ENCODE assay signal across 16 mouse cellular contexts in the genomic region with DNA sequence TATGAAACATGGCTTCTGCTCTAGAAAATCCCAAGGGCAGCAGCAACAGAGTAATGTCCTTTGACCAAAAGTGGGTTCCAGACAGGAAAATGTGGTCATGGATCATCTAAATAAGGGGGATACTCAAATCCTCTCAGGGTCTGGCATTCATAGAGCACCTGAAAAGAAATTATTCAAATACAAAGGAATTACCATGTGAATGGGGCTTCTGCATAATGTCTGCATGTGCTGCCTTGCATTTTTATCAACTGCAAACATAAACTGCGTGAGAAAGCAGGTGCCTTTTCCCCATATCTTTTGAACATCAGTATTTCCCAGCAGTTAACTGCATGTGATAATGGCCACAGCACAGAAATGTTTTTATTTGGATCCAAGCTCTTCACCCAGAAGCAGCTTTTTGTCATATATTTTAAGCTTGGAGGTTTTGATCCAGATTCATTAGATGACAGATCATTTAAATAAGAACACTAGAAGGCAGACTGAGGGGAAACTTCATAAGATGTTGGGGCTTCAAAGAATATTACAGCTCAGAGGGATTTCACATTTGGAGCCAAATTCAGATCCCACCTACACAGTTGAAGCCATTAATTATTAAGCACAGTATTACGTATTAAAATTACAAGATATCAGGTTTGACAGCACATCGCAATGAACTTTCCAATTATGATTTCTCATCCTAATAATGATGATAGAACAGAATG.
A peak's percentile ranks its signal among the peaks of the same experiment; 100 is the strongest.
DNase-seq lines count a peak whose midpoint lies in the region; ATAC-seq and TF ChIP-seq lines count a peak whose summit lies in the region.
"Had no signal": no experiment of that assay in that cellular context is flagged by ENCODE, and none has a peak within 500 bp of the region (broad histone marks: within the 10 kb centered on the region; RNA-seq: fewer than 3 reads in every experiment).

No protein-coding gene starts in this region.

- H3K27ac ChIP-seq in forebrain, embryonic 15.5 days (replicated peaks): peak overlapping the region; percentile 57
- H3K27ac ChIP-seq in hindbrain, postnatal 0 days: peak overlapping the region; percentile 8; the same call in 1 of the 2 replicates
- H3K27ac ChIP-seq in neural tube, embryonic 12.5 days: no peak overlapping the region
- H3K27ac ChIP-seq: embryonic facial prominence, embryonic 12.5 days; liver, embryonic 14.5 days had no signal

- H3K9me3 ChIP-seq in forebrain, embryonic 15.5 days: no peaks in the 10 kb centered on the region
- no peaks in the 10 kb centered on the region for H3K9me3 ChIP-seq in hindbrain, postnatal 0 days (ENCODE audit: low read length)
- H3K9me3 ChIP-seq in neural tube, embryonic 12.5 days: no peaks in the 10 kb centered on the region
- H3K9me3 ChIP-seq: embryonic facial prominence, embryonic 12.5 days had no signal

- no peak for TF ChIP-seq CTCF in hindbrain, postnatal 0 days (IDR thresholded peaks at IDR 0.05; ENCODE audit: low read depth)

- peaks cover 14% of the 10 kb centered on the region for H3K4me1 ChIP-seq in forebrain, embryonic 15.5 days
- no peaks in the 10 kb centered on the region for H3K4me1 ChIP-seq in hindbrain, postnatal 0 days (ENCODE audit: insufficient read depth, low read length)
- 0 out of 2 replicates have a peak, but pooled peaks cover 9% of the 10 kb centered on the region for H3K4me1 ChIP-seq in neural tube, embryonic 12.5 days
- H3K4me1 ChIP-seq: embryonic facial prominence, embryonic 12.5 days had no signal

- ATAC-seq in forebrain, embryonic 15.5 days (replicated peaks): peak; percentile 83
- no peak; the same call in 1 of the 2 replicates for ATAC-seq in hindbrain, postnatal 0 days
- ATAC-seq in neural tube, embryonic 12.5 days (ENCODE audit: low FRiP score, low read depth): peak; percentile 80
- ATAC-seq: intestine, postnatal 0 days had no signal

- no peaks in the 10 kb centered on the region for H3K27me3 ChIP-seq in forebrain, embryonic 15.5 days
- no peaks in the 10 kb centered on the region for H3K27me3 ChIP-seq in hindbrain, postnatal 0 days (ENCODE audit: insufficient read depth, low read length)
- no peaks in the 10 kb centered on the region for H3K27me3 ChIP-seq in neural tube, embryonic 12.5 days (replicated peaks)
- H3K27me3 ChIP-seq: embryonic facial prominence, embryonic 12.5 days had no signal

- H3K4me2 ChIP-seq in forebrain, embryonic 15.5 days (replicated peaks): no peak overlapping the region
- H3K4me2 ChIP-seq in hindbrain, postnatal 0 days (ENCODE audit: low read depth, low read length): no peak overlapping the region
- no peak overlapping the region for H3K4me2 ChIP-seq in neural tube, embryonic 12.5 days (replicated peaks)
- H3K4me2 ChIP-seq: embryonic facial prominence, embryonic 12.5 days had no signal

- WGBS in forebrain, embryonic 15.5 days: 6% methylated on average over 3 of the region's 3 CpGs
- whole genome bisulfite sequencing in hindbrain, postnatal 0 days: 32% methylated on average over 3 of the region's 3 CpGs
- 45% methylated on average over 3 of the region's 3 CpGs for WGBS in neural tube, embryonic 12.5 days

- H3K36me3 ChIP-seq in forebrain, embryonic 15.5 days: no peaks in the 10 kb centered on the region
- no peaks in the 10 kb centered on the region for H3K36me3 ChIP-seq in hindbrain, postnatal 0 days (ENCODE audit: insufficient read depth, low read length)
- no peaks in the 10 kb centered on the region for H3K36me3 ChIP-seq in neural tube, embryonic 12.5 days
- H3K36me3 ChIP-seq: embryonic facial prominence, embryonic 12.5 days had no signal

- peak; percentile 24 for DNase-seq in brain, embryonic 18.5 days (ENCODE audit: low read depth, low spot score)
- DNase-seq in hindbrain, postnatal 0 days (ENCODE audit: low spot score): peak; percentile 26
- DNase-seq in cerebellum, adult 9-11 months: no peak
- DNase-seq in urinary bladder, postnatal 14 days (ENCODE audit: low spot score): no peak
- no peak for DNase-seq in urinary bladder, postnatal 36 days (ENCODE audit: low spot score in 2 of 2)
- DNase-seq: adrenal gland, postnatal 25 days; gastrocnemius, postnatal 10 days; heart, postnatal 14 days; kidney, postnatal 25 days; lung, postnatal 10 days; spleen, adult 18-20 months had no signal

- no peak overlapping the region for H3K9ac ChIP-seq in forebrain, embryonic 15.5 days (replicated peaks)
- H3K9ac ChIP-seq in hindbrain, postnatal 0 days (replicated peaks; ENCODE audit: low read length): no peak overlapping the region
- no peak overlapping the region for H3K9ac ChIP-seq in neural tube, embryonic 12.5 days
- H3K9ac ChIP-seq: embryonic facial prominence, embryonic 12.5 days; liver, embryonic 14.5 days had no signal

- H3K4me3 ChIP-seq in forebrain, embryonic 15.5 days: no peak overlapping the region
- no peak overlapping the region for H3K4me3 ChIP-seq in hindbrain, postnatal 0 days (ENCODE audit: low read length)
- no peak overlapping the region for H3K4me3 ChIP-seq in neural tube, embryonic 12.5 days
- H3K4me3 ChIP-seq: embryonic facial prominence, embryonic 12.5 days had no signal

Comparison
In these comparisons a context has a peak if more than half of its experiments do, and no peak if none do; other contexts are left out.
1. DNase-seq: peak in brain, embryonic 18.5 days (single experiment) and hindbrain, postnatal 0 days (single experiment); none in cerebellum, adult 9-11 months (single experiment), urinary bladder, postnatal 14 days (single experiment) and urinary bladder, postnatal 36 days (0 of 2).